Mouse (Mus musculus): ENCODE results near the gene Gm9780.
"Not testable (repeated sequence)": the region's sequence is repeated elsewhere in the genome, so short reads cannot be mapped to it uniquely, and the experiment has no call there.

- not testable (repeated sequence) for TF ChIP-seq SIN3A (IDR thresholded peaks at IDR 0.05; ENCODE audit: low read length); MEF2A (IDR thresholded peaks at IDR 0.05; ENCODE audit: extremely low read depth, insufficient replicate concordance, low read depth, low read length, poor library complexity, severe bottlenecking); CTCF (IDR thresholded peaks at IDR 0.05 in 2 of 3, conservative IDR thresholded peaks at IDR 0.05 in 1 of 3; ENCODE audit: control insufficient read depth in 1 of 3, insufficient read depth in 1 of 3, low read depth in 2 of 3, low read length in 3 of 3, poor library complexity in 1 of 3, severe bottlenecking in 1 of 3)
These were observed 15.7 kb upstream of the Gm9780 start for GRCm38 (mm10) chr14:26058184-26058583.
